Comparison of ENCODE assay signal across 28 mouse cellular contexts in genomic region chr7:79615941-79616340, GRCm38 (mm10). TPM values are rescaled to one million over a fixed set of nuclear protein-coding genes. Genes with fewer than 3 reads are reported as not detected.
DNase-seq lines count a peak whose midpoint lies in the region; ATAC-seq lines count a peak whose summit lies in the region.
"Had no signal": no experiment of that assay in that cellular context is flagged by ENCODE, and none has a peak within 500 bp of the region (broad histone marks: within the 10 kb centered on the region; RNA-seq: fewer than 3 reads in every experiment).

No protein-coding gene starts in this region.

- peak; percentile 78 to 85 for DNase-seq in adrenal gland, adult (ENCODE audit: inconsistent age in 2 of 2, low spot score in 1 of 2)
- no peak for DNase-seq in adrenal gland, postnatal 4 days (ENCODE audit: low spot score in 2 of 2)
- DNase-seq in kidney, postnatal 4 days = no peak
- DNase-seq in adrenal gland, postnatal 10 days = peak; percentile 30
- no peak for DNase-seq in frontal cortex, postnatal 14 days (ENCODE audit: low spot score in 2 of 2)
- DNase-seq: B cell, adult 2 months; cerebellum, adult 11 months; cerebellum, adult 8-10 months; cerebellum, postnatal 14 days; embryo, embryonic 11 days; gastrocnemius, postnatal 14 days; heart, adult 2 months; heart, postnatal 14 days had no signal

- no peak for ATAC-seq in kidney, embryonic 16.5 days (ENCODE audit: low FRiP score, low TSS enrichment)
- ATAC-seq in forebrain, embryonic 13.5 days = no peak
- ATAC-seq: CD4-positive, CD25-positive, alpha-beta regulatory T cell, adult 4 months; forebrain, embryonic 16.5 days; intestine, embryonic 15.5 days had no signal

- no peaks in the 10 kb centered on the region for H3K36me3 ChIP-seq in kidney, embryonic 16.5 days (ENCODE audit: insufficient read depth, low read length)
- H3K36me3 ChIP-seq in forebrain, embryonic 13.5 days (ENCODE audit: poor library complexity, severe bottlenecking) = no peaks in the 10 kb centered on the region
- H3K36me3 ChIP-seq: embryonic facial prominence, embryonic 15.5 days; forebrain, embryonic 10.5 days; G1E; heart, embryonic 15.5 days; intestine, embryonic 15.5 days had no signal

- no peak overlapping the region; the same call in 1 of the 2 replicates for H3K9ac ChIP-seq in kidney, embryonic 16.5 days (replicated peaks; ENCODE audit: low read length)
- no peak overlapping the region for H3K9ac ChIP-seq in forebrain, embryonic 13.5 days
- H3K9ac ChIP-seq: embryonic facial prominence, embryonic 15.5 days; heart, embryonic 15.5 days; hindbrain, embryonic 14.5 days; intestine, embryonic 15.5 days had no signal

- H3K9me3 ChIP-seq in kidney, embryonic 16.5 days (ENCODE audit: low read length) = no peaks in the 10 kb centered on the region
- no peaks in the 10 kb centered on the region for H3K9me3 ChIP-seq in forebrain, embryonic 13.5 days (replicated peaks)
- H3K9me3 ChIP-seq: embryonic facial prominence, embryonic 15.5 days; forebrain, embryonic 10.5 days; G1E; heart, embryonic 15.5 days; intestine, embryonic 15.5 days had no signal

- no peaks in the 10 kb centered on the region for H3K4me1 ChIP-seq in kidney, embryonic 16.5 days (ENCODE audit: insufficient read depth, low read length)
- peaks cover 23% of the 10 kb centered on the region for H3K4me1 ChIP-seq in forebrain, embryonic 13.5 days

- H3K27me3 ChIP-seq in kidney, embryonic 16.5 days (ENCODE audit: insufficient read depth, low read length) = peaks cover 26% of the 10 kb centered on the region
- peaks cover 42% of the 10 kb centered on the region for H3K27me3 ChIP-seq in forebrain, embryonic 13.5 days

- whole genome bisulfite sequencing in kidney, embryonic 16.5 days = 57% methylated on average over 1 of the region's 1 CpGs
- 26% methylated on average over 1 of the region's 1 CpGs for WGBS in forebrain, embryonic 13.5 days

- peak overlapping the region; percentile 37 for H3K4me3 ChIP-seq in kidney, embryonic 16.5 days (ENCODE audit: low read length)
- H3K4me3 ChIP-seq in forebrain, embryonic 13.5 days = no peak overlapping the region
- H3K4me3 ChIP-seq: embryonic facial prominence, embryonic 15.5 days; erythroblast, embryonic 14.5 days; forebrain, embryonic 10.5 days; heart, adult 2 months; heart, embryonic 15.5 days; intestine, embryonic 15.5 days had no signal

- H3K4me2 ChIP-seq in kidney, embryonic 16.5 days (replicated peaks; ENCODE audit: low read depth, low read length) = peak overlapping the region; percentile 43; the same call in 1 of the 2 replicates
- no peak overlapping the region for H3K4me2 ChIP-seq in forebrain, embryonic 13.5 days
- H3K4me2 ChIP-seq: embryonic facial prominence, embryonic 15.5 days; heart, embryonic 11.5 days; heart, embryonic 15.5 days; hindbrain, embryonic 14.5 days; intestine, embryonic 15.5 days had no signal

- H3K27ac ChIP-seq in kidney, embryonic 16.5 days (ENCODE audit: low read length) = no peak overlapping the region
- H3K27ac ChIP-seq in forebrain, embryonic 13.5 days = no peak overlapping the region
- H3K27ac ChIP-seq: embryonic facial prominence, embryonic 15.5 days; forebrain, embryonic 10.5 days; heart, adult 2 months; heart, embryonic 15.5 days; hindbrain, embryonic 14.5 days; intestine, embryonic 15.5 days had no signal

RNA-seq across cellular contexts. Expression of gene Rhcg, which starts 1.5 kb away (rescaled TPM):
- total RNA-seq in adrenal gland, postnatal 4 days (2021) = 10 to 100 TPM in 1 of 2 experiments, 1 to 10 TPM in 1; 1.7 to 12.8 TPM
- polyA plus RNA-seq in kidney, embryonic 16.5 days (2015; fragmentation: Nextera tagmentation; extraction: Ambion mirVana) = 54.3 and 68.2 TPM in 2 replicates
- total RNA-seq in adrenal gland, postnatal 10 days (2021) = under 1 TPM; 0.66 to 0.91 TPM
- polyA plus RNA-seq in forebrain, embryonic 13.5 days (2015; fragmentation: Nextera tagmentation; extraction: Ambion mirVana) = 6.2 and 7.5 TPM in 2 replicates
- total RNA-seq: common myeloid progenitor, adult 5-6 weeks; G1E; gastrocnemius, adult 18-20 months; gastrocnemius, postnatal 14 days; heart, adult 2 months; heart, postnatal 14 days; hematopoietic stem cell, adult 5-6 weeks had no signal
- polyA plus RNA-seq: CD4-positive, CD25-positive, alpha-beta regulatory T cell, adult 4 months; G1E; heart, adult 2 months; heart, embryonic 11.5 days; heart, embryonic 15.5 days; intestine, embryonic 15.5 days had no signal

RNA-seq across cellular contexts. Expression of gene Ticrr, which starts 44.1 kb away (rescaled TPM):
- 1 to 10 TPM; 6.3 to 6.4 TPM for total RNA-seq in adrenal gland, postnatal 4 days (2021)
- 8.8 and 9.7 TPM in 2 replicates for polyA plus RNA-seq in kidney, embryonic 16.5 days (2015; fragmentation: Nextera tagmentation; extraction: Ambion mirVana)
- total RNA-seq in adrenal gland, postnatal 10 days (2021) = 1 to 10 TPM; 2.3 to 3.7 TPM
- polyA plus RNA-seq in forebrain, embryonic 13.5 days (2015; fragmentation: Nextera tagmentation; extraction: Ambion mirVana) = 7.6 and 8.1 TPM in 2 replicates
- total RNA-seq: gastrocnemius, adult 18-20 months had no signal
- polyA plus RNA-seq: heart, adult 2 months had no signal

Comparison
In these comparisons a context has a peak if more than half of its experiments do, and no peak if none do; other contexts are left out.
1. DNase-seq: peak in adrenal gland, adult (2 of 2) and adrenal gland, postnatal 10 days (single experiment); none in adrenal gland, postnatal 4 days (0 of 2), kidney, postnatal 4 days (0 of 2) and frontal cortex, postnatal 14 days (0 of 2).